Mouse (Mus musculus): ENCODE results near the gene Aars2. TPM values are rescaled to one million over a fixed set of nuclear protein-coding genes. Genes with fewer than 3 reads are reported as not detected.
A peak's percentile ranks its signal among the peaks of the same experiment; 100 is the strongest.

Gene Aars2
- 9.8 and 10.5 TPM in 2 replicates for polyA plus RNA-seq (2012; rRNA removed)

- Histone ChIP-seq H3K36me3 (ENCODE audit: control insufficient read depth, insufficient read depth, low read length) (peaks cover 7% of the 10 kb centered on the region), H3K27ac (ENCODE audit: insufficient read depth, low read depth, low read length) (peak within 1 kb of the TSS; percentile 75), H3K4me3 (ENCODE audit: low read depth, low read length) (peak within 1 kb of the TSS; percentile 99), H3K27me3 (ENCODE audit: control insufficient read depth, insufficient read depth, low read length) (no peaks in the 10 kb centered on the region), H3K4me1 (ENCODE audit: control insufficient read depth, insufficient read depth, insufficient read length, low read length) (no peaks in the 10 kb centered on the region)
- peak; percentile 58 for TF ChIP-seq POLR2A (IDR thresholded peaks at IDR 0.05; ENCODE audit: low read depth, low read length)
- TF ChIP-seq CTCF (IDR thresholded peaks at IDR 0.05; ENCODE audit: extremely low read depth, insufficient read length, insufficient replicate concordance, low read depth, low read length) = peak; percentile 92
- under 1% methylated on average over 42 of the region's 42 CpGs for WGBS
Measured at GRCm38 (mm10) chr17:45506700-45507189, at the start of gene Aars2. Gene Aars2, plus strand, starts transcription at chr17:45506841.

- 94% methylated on average over 5 of the region's 5 CpGs for WGBS
- Histone ChIP-seq H3K4me1 (ENCODE audit: control insufficient read depth, insufficient read depth, insufficient read length, low read length) (no peaks in the 10 kb centered on the region), H3K27ac (ENCODE audit: insufficient read depth, low read depth, low read length) (no peak overlapping the region), H3K27me3 (ENCODE audit: control insufficient read depth, insufficient read depth, low read length) (no peaks in the 10 kb centered on the region), H3K4me3 (ENCODE audit: low read depth, low read length) (no peak overlapping the region), H3K36me3 (ENCODE audit: control insufficient read depth, insufficient read depth, low read length) (no peaks in the 10 kb centered on the region)
- no peak for TF ChIP-seq POLR2A (IDR thresholded peaks at IDR 0.05; ENCODE audit: low read depth, low read length)
- no peak for TF ChIP-seq CTCF (IDR thresholded peaks at IDR 0.05; ENCODE audit: extremely low read depth, insufficient read length, insufficient replicate concordance, low read depth, low read length)
Measured at GRCm38 (mm10) chr17:45457487-45457886, 49.2 kb upstream of the Aars2 start.

- WGBS = 76% methylated on average over 4 of the region's 4 CpGs
- no peaks in the 10 kb centered on the region for H3K27me3 ChIP-seq (ENCODE audit: control insufficient read depth, insufficient read depth, low read length)
- no peak for TF ChIP-seq POLR2A (IDR thresholded peaks at IDR 0.05; ENCODE audit: low read depth, low read length)
- TF ChIP-seq CTCF (IDR thresholded peaks at IDR 0.05; ENCODE audit: extremely low read depth, insufficient read length, insufficient replicate concordance, low read depth, low read length) = no peak
- no peaks in the 10 kb centered on the region for H3K36me3 ChIP-seq (ENCODE audit: control insufficient read depth, insufficient read depth, low read length)
- H3K4me3 ChIP-seq (ENCODE audit: low read depth, low read length) = no peak overlapping the region
- no peaks in the 10 kb centered on the region for H3K4me1 ChIP-seq (ENCODE audit: control insufficient read depth, insufficient read depth, insufficient read length, low read length)
- no peak overlapping the region for H3K27ac ChIP-seq (ENCODE audit: insufficient read depth, low read depth, low read length)
Measured at GRCm38 (mm10) chr17:45458516-45458915, 48.1 kb upstream of the Aars2 start.

GRCm38 (mm10) chr17:45459062-45459461 is 47.6 kb upstream of the Aars2 start:
- Histone ChIP-seq H3K27me3 (ENCODE audit: control insufficient read depth, insufficient read depth, low read length) (no peaks in the 10 kb centered on the region), H3K4me3 (ENCODE audit: low read depth, low read length) (no peak overlapping the region), H3K27ac (ENCODE audit: insufficient read depth, low read depth, low read length) (no peak overlapping the region), H3K36me3 (ENCODE audit: control insufficient read depth, insufficient read depth, low read length) (no peaks in the 10 kb centered on the region), H3K4me1 (ENCODE audit: control insufficient read depth, insufficient read depth, insufficient read length, low read length) (no peaks in the 10 kb centered on the region)
- TF ChIP-seq CTCF (IDR thresholded peaks at IDR 0.05; ENCODE audit: extremely low read depth, insufficient read length, insufficient replicate concordance, low read depth, low read length) (no peak), POLR2A (IDR thresholded peaks at IDR 0.05; ENCODE audit: low read depth, low read length) (no peak)
- WGBS = 78% methylated on average over 8 of the region's 8 CpGs

GRCm38 (mm10) chr17:45462506-45462905 is 44.1 kb upstream of the Aars2 start:
- Histone ChIP-seq H3K27me3 (ENCODE audit: control insufficient read depth, insufficient read depth, low read length) (no peaks in the 10 kb centered on the region), H3K4me1 (ENCODE audit: control insufficient read depth, insufficient read depth, insufficient read length, low read length) (no peaks in the 10 kb centered on the region), H3K27ac (ENCODE audit: insufficient read depth, low read depth, low read length) (no peak overlapping the region), H3K4me3 (ENCODE audit: low read depth, low read length) (no peak overlapping the region), H3K36me3 (ENCODE audit: control insufficient read depth, insufficient read depth, low read length) (no peaks in the 10 kb centered on the region)
- TF ChIP-seq POLR2A (IDR thresholded peaks at IDR 0.05; ENCODE audit: low read depth, low read length) (no peak), CTCF (IDR thresholded peaks at IDR 0.05; ENCODE audit: extremely low read depth, insufficient read length, insufficient replicate concordance, low read depth, low read length) (peak; percentile 7; the same call in 1 of the 2 replicates)
- WGBS = 99% methylated on average over 4 of the region's 4 CpGs

GRCm38 (mm10) chr17:45464255-45464654 is 42.4 kb upstream of the Aars2 start:
- TF ChIP-seq POLR2A (IDR thresholded peaks at IDR 0.05; ENCODE audit: low read depth, low read length) = no peak
- no peak for TF ChIP-seq CTCF (IDR thresholded peaks at IDR 0.05; ENCODE audit: extremely low read depth, insufficient read length, insufficient replicate concordance, low read depth, low read length)
- Histone ChIP-seq H3K27ac (ENCODE audit: insufficient read depth, low read depth, low read length) (no peak overlapping the region), H3K36me3 (ENCODE audit: control insufficient read depth, insufficient read depth, low read length) (no peaks in the 10 kb centered on the region), H3K4me3 (ENCODE audit: low read depth, low read length) (no peak overlapping the region), H3K27me3 (ENCODE audit: control insufficient read depth, insufficient read depth, low read length) (no peaks in the 10 kb centered on the region), H3K4me1 (ENCODE audit: control insufficient read depth, insufficient read depth, insufficient read length, low read length) (no peaks in the 10 kb centered on the region)
- WGBS = 81% methylated on average over 9 of the region's 9 CpGs

- H3K4me1 ChIP-seq (ENCODE audit: control insufficient read depth, insufficient read depth, insufficient read length, low read length) = no peaks in the 10 kb centered on the region
- no peaks in the 10 kb centered on the region for H3K27me3 ChIP-seq (ENCODE audit: control insufficient read depth, insufficient read depth, low read length)
- WGBS = 68% methylated on average over 2 of the region's 2 CpGs
- no peaks in the 10 kb centered on the region for H3K36me3 ChIP-seq (ENCODE audit: control insufficient read depth, insufficient read depth, low read length)
- TF ChIP-seq POLR2A (IDR thresholded peaks at IDR 0.05; ENCODE audit: low read depth, low read length) (no peak), CTCF (IDR thresholded peaks at IDR 0.05; ENCODE audit: extremely low read depth, insufficient read length, insufficient replicate concordance, low read depth, low read length) (no peak)
- no peak overlapping the region for H3K27ac ChIP-seq (ENCODE audit: insufficient read depth, low read depth, low read length)
- no peak overlapping the region for H3K4me3 ChIP-seq (ENCODE audit: low read depth, low read length)
Measured at GRCm38 (mm10) chr17:45466701-45467100, 39.9 kb upstream of the Aars2 start.

Data from small intestine, adult 2 months (tissue).